Mouse (Mus musculus) MEL (cell line): Measurements from ENCODE around the gene Rps6kb2. TPM values are rescaled to one million over a fixed set of nuclear protein-coding genes. Genes with fewer than 3 reads are reported as not detected.

ENCODE experiments used
- DNase-seq: peaks from one replicate; pipeline ENCODE4 v3.0.0; 2011; ENCODE audit warnings: low read depth, low spot score
- H3K27ac ChIP-seq: 2 replicates; pipeline ENCODE4 v1.5.1; 2012; ENCODE audit warnings: low read depth, mild to moderate bottlenecking, control low read depth, low read length, moderate library complexity; ENCODE audit not compliant: control insufficient read depth
- H3K27me3 ChIP-seq, 2 experiments: fragments of 150-350 bp in 1 of 2; sonication (generic) in 1 of 2; 2 replicates each; pipeline ENCODE4 v1.6.1; 2012; ENCODE audit warnings: low read length in 2 of 2, mild to moderate bottlenecking in 2 of 2, improper control_type of control experiment in 1 of 2, moderate library complexity in 1 of 2; ENCODE audit not compliant: insufficient read depth in 2 of 2, control insufficient read depth in 1 of 2
- H3K36me3 ChIP-seq, 2 experiments: 2 replicates each; pipeline ENCODE4 v1.6.1; 2012 to 2014; ENCODE audit warnings: low read length in 2 of 2, improper control_type of control experiment in 1 of 2, inconsistent platforms in 1 of 2, mild to moderate bottlenecking in 1 of 2; ENCODE audit not compliant: insufficient read depth in 2 of 2, control insufficient read depth in 1 of 2
- H3K4me1 ChIP-seq, 2 experiments: fragments of 150-350 bp in 1 of 2; sonication (generic) in 1 of 2; 2 replicates each; pipeline ENCODE4 v1.6.1; 2012; ENCODE audit warnings: low read length in 2 of 2, improper control_type of control experiment in 1 of 2, mild to moderate bottlenecking in 1 of 2; ENCODE audit not compliant: insufficient read depth in 2 of 2, control insufficient read depth in 1 of 2
- H3K4me3 ChIP-seq, 2 experiments: fragments of 150-350 bp in 1 of 2; sonication (generic) in 1 of 2; 2 replicates each; pipeline ENCODE4 v1.5.1; 2012; ENCODE audit warnings: low read depth in 2 of 2, low read length in 2 of 2, mild to moderate bottlenecking in 2 of 2, moderate library complexity in 2 of 2, control low read depth in 1 of 2, improper control_type of control experiment in 1 of 2; ENCODE audit not compliant: control insufficient read depth in 1 of 2, insufficient read depth in 1 of 2
- H3K79me2 ChIP-seq: 2 replicates; pipeline ENCODE4 v1.6.1; 2012; ENCODE audit warnings: mild to moderate bottlenecking, low read length, moderate library complexity; ENCODE audit not compliant: control insufficient read depth, poor library complexity, insufficient read depth
- H3K9ac ChIP-seq: 2 replicates; pipeline ENCODE4 v1.6.1; 2012; ENCODE audit warnings: low read depth, mild to moderate bottlenecking, control low read depth, low read length, moderate library complexity; ENCODE audit not compliant: control insufficient read depth, poor library complexity, severe bottlenecking
- H3K9me3 ChIP-seq: fragments of 150-350 bp; sonication (generic); replicated peaks from 2 replicates; pipeline ENCODE4 v1.6.1; 2012; ENCODE audit warnings: mild to moderate bottlenecking, low read length, improper control_type of control experiment, moderate library complexity; ENCODE audit not compliant: insufficient read depth
- BHLHE40 ChIP-seq: IDR thresholded peaks from 2 replicates; pipeline ENCODE4 v1.6.1; 2012; ENCODE audit warnings: low read depth, mild to moderate bottlenecking, inconsistent platforms, low read length, improper control_type of control experiment, borderline replicate concordance
- CHD2 ChIP-seq: IDR thresholded peaks from 2 replicates; pipeline ENCODE4 v1.6.1; 2011; ENCODE audit warnings: low read length, improper control_type of control experiment
- CTCF ChIP-seq, 3 experiments: IDR thresholded peaks in 2 of 3; conservative IDR thresholded peaks in 1 of 3; 2 replicates each; pipeline ENCODE4 v1.5.1; 2011 to 2012; ENCODE audit warnings: low read length in 3 of 3, low read depth in 2 of 3, mild to moderate bottlenecking in 2 of 3, improper control_type of control experiment in 1 of 3, inconsistent platforms in 1 of 3, mixed read lengths in 1 of 3, moderate library complexity in 1 of 3; ENCODE audit not compliant: control insufficient read depth in 1 of 3, insufficient read depth in 1 of 3, poor library complexity in 1 of 3, severe bottlenecking in 1 of 3
- E2F4 ChIP-seq: IDR thresholded peaks from 2 replicates; pipeline ENCODE4 v1.6.1; 2011; ENCODE audit warnings: low read depth, low read length, improper control_type of control experiment, borderline replicate concordance
- HCFC1 ChIP-seq: IDR thresholded peaks from 2 replicates; pipeline ENCODE4 v1.6.1; 2012; ENCODE audit warnings: low read depth, mild to moderate bottlenecking, inconsistent platforms, low read length, improper control_type of control experiment, moderate library complexity
- MAX ChIP-seq: IDR thresholded peaks from 2 replicates; pipeline ENCODE4 v1.6.1; 2011; ENCODE audit warnings: low read length, improper control_type of control experiment
- MAZ ChIP-seq: IDR thresholded peaks from 2 replicates; pipeline ENCODE4 v1.6.1; 2012; ENCODE audit warnings: low read depth, mild to moderate bottlenecking, inconsistent platforms, low read length, improper control_type of control experiment
- MEF2A ChIP-seq: IDR thresholded peaks from 2 replicates; pipeline ENCODE4 v1.6.1; 2014; ENCODE audit warnings: low read depth, mild to moderate bottlenecking, inconsistent platforms, low read length, improper control_type of control experiment; ENCODE audit not compliant: poor library complexity, insufficient replicate concordance, severe bottlenecking; ENCODE audit errors: extremely low read depth
- MXI1 ChIP-seq: IDR thresholded peaks from 2 replicates; pipeline ENCODE4 v1.6.1; 2011; ENCODE audit warnings: mild to moderate bottlenecking, low read depth, low read length, improper control_type of control experiment
- MYB ChIP-seq: IDR thresholded peaks from 2 replicates; pipeline ENCODE4 v1.6.1; 2011; ENCODE audit warnings: mild to moderate bottlenecking, low read depth, low read length, improper control_type of control experiment
- NELFE ChIP-seq: IDR thresholded peaks from 2 replicates; pipeline ENCODE4 v1.6.1; 2011; ENCODE audit warnings: low read depth, low read length, improper control_type of control experiment
- POLR2AphosphoS2 ChIP-seq: IDR thresholded peaks from 2 replicates; pipeline ENCODE4 v1.6.1; 2011; ENCODE audit warnings: low read length, improper control_type of control experiment
- RAD21 ChIP-seq: IDR thresholded peaks from 2 replicates; pipeline ENCODE4 v1.6.1; 2011; ENCODE audit warnings: mild to moderate bottlenecking, low read depth, low read length, improper control_type of control experiment
- SIN3A ChIP-seq: IDR thresholded peaks from 2 replicates; pipeline ENCODE4 v1.6.1; 2012; ENCODE audit warnings: low read length, improper control_type of control experiment, inconsistent platforms
- SMC3 ChIP-seq: IDR thresholded peaks from 2 replicates; pipeline ENCODE4 v1.6.1; 2011; ENCODE audit warnings: low read depth, low read length, improper control_type of control experiment
- TAL1 ChIP-seq: IDR thresholded peaks from 2 replicates; pipeline ENCODE4 v1.6.1; 2012; ENCODE audit warnings: mild to moderate bottlenecking, inconsistent platforms, low read length, moderate library complexity, mixed read lengths
- TCF12 ChIP-seq: IDR thresholded peaks from 2 replicates; pipeline ENCODE4 v1.6.1; 2014; ENCODE audit warnings: low read depth, mild to moderate bottlenecking, inconsistent platforms, low read length, improper control_type of control experiment, moderate library complexity
- ZC3H11A ChIP-seq: IDR thresholded peaks from 2 replicates; pipeline ENCODE4 v1.6.1; 2012; ENCODE audit warnings: low read depth, mild to moderate bottlenecking, inconsistent platforms, low read length, improper control_type of control experiment
- polyA plus RNA-seq, 2 experiments: library from polyadenylated mRNA; stranded (reverse) in 1 of 2; unstranded in 1 of 2; fragments of >175 nt in 1 of 2; fragments of >200 nt in 1 of 2; gene quantifications; 2 replicates each; pipeline versions ENCODE4 v1.2.1 to v1.2.4; 2012; ENCODE audit warnings: low replicate concordance in 2 of 2, low read depth in 1 of 2; ENCODE audit not compliant: insufficient read length in 2 of 2, insufficient read depth in 1 of 2, missing spikeins in 1 of 2
- total RNA-seq: library from RNA; depleted of rRNA; stranded (reverse); fragments of 300-350 nt; gene quantifications from 2 replicates; pipeline ENCODE4 v1.2.3, GENCODE M21; 2012

Gene Rps6kb2
- total and polyA plus RNA-seq, 3 experiments: 8.7 to 19.8 TPM; not detected in 1

DNA sequence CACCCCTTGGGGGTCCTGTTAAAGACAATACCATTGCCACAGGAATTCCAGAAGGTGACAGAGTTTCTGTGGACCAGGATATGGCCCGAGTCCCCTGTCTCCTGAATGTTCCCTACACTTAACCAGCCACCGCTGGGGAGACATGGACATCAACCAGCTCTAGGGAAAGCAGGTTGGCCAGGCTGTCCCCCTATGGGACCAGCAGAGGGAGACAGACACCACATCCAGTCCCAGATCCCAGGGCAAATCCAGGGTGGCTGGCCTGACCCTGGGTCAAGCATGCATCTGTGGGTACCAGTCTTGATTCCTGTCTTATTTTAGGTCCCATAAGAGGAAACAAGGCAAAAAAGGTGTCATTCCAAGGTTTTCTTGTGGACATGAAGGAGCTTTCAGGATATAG lies 43.8 kb upstream of the Rps6kb2 start:
- no peak overlapping the region for H3K27ac ChIP-seq
- no peaks in the 10 kb centered on the region for H3K9me3 ChIP-seq
- no peak overlapping the region for H3K4me3 ChIP-seq
- H3K36me3 ChIP-seq: peaks cover 0 to 21% of the 10 kb centered on the region in 2 experiments; a peak in 2 of 4 replicates
- no peaks in the 10 kb centered on the region; the same call in 1 of the 2 replicates for H3K79me2 ChIP-seq
- H3K27me3 ChIP-seq: peaks cover 0 to 2% of the 10 kb centered on the region in 2 experiments; a peak in 1 of 4 replicates
- no peak for TF ChIP-seq MAX
- peak; percentile 94 for TF ChIP-seq ZC3H11A
- 0 out of 2 replicates have a peak, but pooled peaks have one; percentile 11 for TF ChIP-seq BHLHE40
- 0 out of 2 replicates have a peak, but pooled peaks have one; percentile 22 for TF ChIP-seq HCFC1
- no peak for TF ChIP-seq POLR2AphosphoS2
- TF ChIP-seq SIN3A: peak; percentile 47; the same call in 1 of the 2 replicates
- no peak for TF ChIP-seq MYB
- TF ChIP-seq SMC3: peak; percentile 94
- TF ChIP-seq TCF12: no peak
- no peak for TF ChIP-seq MEF2A
- TF ChIP-seq NELFE: no peak
- no peak for TF ChIP-seq MAZ
- peak; percentile 93 to 97 (median 95) for TF ChIP-seq CTCF (IDR thresholded peaks at IDR 0.05 in 2 of 3, conservative IDR thresholded peaks at IDR 0.05 in 1 of 3; ENCODE audit: control insufficient read depth in 1 of 3, insufficient read depth in 1 of 3, low read depth in 2 of 3, low read length in 3 of 3, poor library complexity in 1 of 3, severe bottlenecking in 1 of 3)
- no peak for TF ChIP-seq CHD2
- 0 out of 2 replicates have a peak, but pooled peaks have one; percentile 21 for TF ChIP-seq MXI1
- no peak for TF ChIP-seq TAL1
- peak; percentile 96 for TF ChIP-seq RAD21
- no peak for TF ChIP-seq E2F4
- H3K9ac ChIP-seq: no peak overlapping the region
- DNase-seq: peak; percentile 73
- peaks cover 7 to 29% of the 10 kb centered on the region in 2 experiments for H3K4me1 ChIP-seq

GRCm38 (mm10) chr19:4204889-4205288 lies 41.7 kb upstream of the Rps6kb2 start:
- TF ChIP-seq MYB: no peak
- TF ChIP-seq E2F4: no peak
- Histone ChIP-seq H3K27ac (no peak overlapping the region), H3K36me3 (peaks cover 0 to 28% of the 10 kb centered on the region in 2 experiments; a peak in 2 of 4 replicates), H3K27me3 (no peaks in the 10 kb centered on the region), H3K4me3 (no peak overlapping the region), H3K9ac (no peak overlapping the region), H3K9me3 (no peaks in the 10 kb centered on the region), H3K4me1 (peaks cover 9 to 41% of the 10 kb centered on the region in 2 experiments), H3K79me2 (peaks cover 16% of the 10 kb centered on the region)
- DNase-seq: no peak
